Mouse (Mus musculus): ENCODE results near the gene Fam114a1.

DNA sequence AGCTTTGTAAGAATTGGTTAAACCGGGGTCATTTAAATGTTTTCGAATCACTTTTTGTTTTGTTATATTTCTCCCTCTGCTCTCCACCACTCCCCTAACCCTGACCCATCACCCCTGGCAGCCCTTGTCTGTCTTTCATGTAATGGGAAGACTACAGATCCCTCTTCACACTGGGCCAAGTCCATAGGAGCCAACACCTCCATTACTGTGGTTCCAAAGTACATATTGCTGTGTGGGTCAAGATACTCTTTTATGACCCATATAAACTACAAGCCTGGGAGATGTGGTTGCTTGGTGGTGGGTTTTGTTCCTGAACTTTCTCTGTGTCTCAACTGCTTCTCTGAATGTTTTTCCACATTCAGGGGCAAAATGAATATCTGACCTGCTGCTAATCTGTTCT is 25.5 kb downstream of the Fam114a1 start:
- TF ChIP-seq POLR2A (IDR thresholded peaks at IDR 0.05; ENCODE audit: low read depth, low read length) (no peak), CTCF (IDR thresholded peaks at IDR 0.05; ENCODE audit: extremely low read depth, insufficient read depth, insufficient read length, insufficient replicate concordance) (no peak)

All from spleen, adult 2 months (tissue).